Mouse (Mus musculus) kidney, embryonic 14.5 days (tissue): ENCODE measurements around the gene Tmem185b. TPM values are rescaled to one million over a fixed set of nuclear protein-coding genes. Genes with fewer than 3 reads are reported as not detected.

Experiments
- ATAC-seq: fragments of 200-750 bp; cut with Nextera tagmentation; 2 replicates; pipeline ENCODE4 v1.8.0; 2017; ENCODE audit warnings: moderate number of reproducible peaks, mild to moderate bottlenecking, moderate TSS enrichment, moderate library complexity; ENCODE audit not compliant: low FRiP score, low TSS enrichment
- H3K27ac ChIP-seq: fragments of 300-500 bp; sonication (generic); 2 replicates; pipeline ENCODE4 v1.5.1; 2014; ENCODE audit warnings: low read depth, mild to moderate bottlenecking, low read length, moderate library complexity, mixed read lengths
- H3K27me3 ChIP-seq: fragments of 300-500 bp; sonication (generic); 2 replicates; pipeline ENCODE4 v1.6.1; 2014; ENCODE audit warnings: mild to moderate bottlenecking, low read length; ENCODE audit not compliant: control insufficient read depth, insufficient read depth
- H3K36me3 ChIP-seq: fragments of 300-500 bp; sonication (generic); 2 replicates; pipeline ENCODE4 v1.6.1; 2014; ENCODE audit warnings: low read length, mixed read lengths; ENCODE audit not compliant: control insufficient read depth, insufficient read depth
- H3K4me1 ChIP-seq: fragments of 300-500 bp; sonication (generic); 2 replicates; pipeline ENCODE4 v1.6.1; 2014; ENCODE audit warnings: low read length, mixed read lengths; ENCODE audit not compliant: control insufficient read depth, insufficient read depth
- H3K4me2 ChIP-seq: fragments of 300-500 bp; sonication (generic); replicated peaks from 2 replicates; pipeline ENCODE4 v1.6.1; 2014; ENCODE audit warnings: low read depth, mild to moderate bottlenecking, low read length
- H3K4me3 ChIP-seq: fragments of 300-500 bp; sonication (generic); 2 replicates; pipeline ENCODE4 v1.5.1; 2014; ENCODE audit warnings: mild to moderate bottlenecking, low read length
- H3K9ac ChIP-seq: fragments of 300-500 bp; sonication (generic); 2 replicates; pipeline ENCODE4 v1.6.1; 2014; ENCODE audit warnings: low read depth, mild to moderate bottlenecking, low read length, moderate library complexity
- H3K9me3 ChIP-seq: fragments of 300-500 bp; sonication (generic); 2 replicates; pipeline ENCODE4 v1.6.1; 2016; ENCODE audit warnings: low read length; ENCODE audit not compliant: control insufficient read depth
- WGBS: fragments of 180-500 bp; shearing (Covaris S2); extraction: QIAGEN DNeasy Blood & Tissue Kit; methylation state at CpG from one replicate; pipeline ENCODE4 v1.1.7; 2014; 5-methylcytosine and 5-hydroxymethylcytosine counted together
- polyA plus RNA-seq: library from polyadenylated mRNA; unstranded; fragments of >200 nt; fragmentation: Nextera tagmentation; extraction: Ambion mirVana; gene quantifications from 2 replicates; pipeline ENCODE4 v1.2.1, GENCODE M21; 2014

Tmem185b gene
- polyA plus RNA-seq, 1 experiment from 2014 or later = 28.4 TPM

DNA sequence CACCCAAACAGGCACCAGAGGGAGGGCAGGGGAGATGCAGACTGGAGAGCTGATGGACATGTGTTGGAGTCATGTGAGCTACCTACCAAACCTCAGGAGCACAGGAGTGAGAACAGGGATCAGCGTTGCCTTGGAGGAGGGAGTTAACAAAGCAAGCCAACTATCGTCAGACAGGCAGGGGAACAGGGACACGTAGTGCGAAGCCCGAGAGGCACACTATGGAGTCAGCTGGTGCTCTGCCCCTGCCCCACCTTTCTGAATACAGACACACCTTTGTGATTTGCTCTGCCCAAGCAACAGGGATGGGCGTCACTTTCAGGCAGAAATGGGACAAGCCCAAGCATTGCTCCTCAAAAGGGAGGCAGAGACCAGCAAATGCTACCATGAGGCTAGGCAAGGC is 11.7 kb downstream of the Tmem185b start:
- Histone ChIP-seq H3K27me3 (no peaks in the 10 kb centered on the region), H3K9ac (no peak overlapping the region), H3K4me3 (no peak overlapping the region), H3K27ac (no peak overlapping the region), H3K36me3 (no peaks in the 10 kb centered on the region), H3K9me3 (no peaks in the 10 kb centered on the region), H3K4me2 (no peak overlapping the region), H3K4me1 (no peaks in the 10 kb centered on the region)
- ATAC-seq = no peak
- 84% methylated on average over 6 of the region's 6 CpGs for WGBS

GRCm38 (mm10) chr1:119539252-119539651 is 13.3 kb downstream of the Tmem185b start:
- H3K9me3 ChIP-seq = no peaks in the 10 kb centered on the region
- no peak overlapping the region for H3K4me2 ChIP-seq
- 64% methylated on average over 2 of the region's 2 CpGs for WGBS
- H3K4me1 ChIP-seq = no peaks in the 10 kb centered on the region
- no peak overlapping the region for H3K4me3 ChIP-seq
- H3K27ac ChIP-seq = no peak overlapping the region
- H3K36me3 ChIP-seq = no peaks in the 10 kb centered on the region
- ATAC-seq = no peak
- no peak overlapping the region for H3K9ac ChIP-seq
- H3K27me3 ChIP-seq = no peaks in the 10 kb centered on the region

DNA sequence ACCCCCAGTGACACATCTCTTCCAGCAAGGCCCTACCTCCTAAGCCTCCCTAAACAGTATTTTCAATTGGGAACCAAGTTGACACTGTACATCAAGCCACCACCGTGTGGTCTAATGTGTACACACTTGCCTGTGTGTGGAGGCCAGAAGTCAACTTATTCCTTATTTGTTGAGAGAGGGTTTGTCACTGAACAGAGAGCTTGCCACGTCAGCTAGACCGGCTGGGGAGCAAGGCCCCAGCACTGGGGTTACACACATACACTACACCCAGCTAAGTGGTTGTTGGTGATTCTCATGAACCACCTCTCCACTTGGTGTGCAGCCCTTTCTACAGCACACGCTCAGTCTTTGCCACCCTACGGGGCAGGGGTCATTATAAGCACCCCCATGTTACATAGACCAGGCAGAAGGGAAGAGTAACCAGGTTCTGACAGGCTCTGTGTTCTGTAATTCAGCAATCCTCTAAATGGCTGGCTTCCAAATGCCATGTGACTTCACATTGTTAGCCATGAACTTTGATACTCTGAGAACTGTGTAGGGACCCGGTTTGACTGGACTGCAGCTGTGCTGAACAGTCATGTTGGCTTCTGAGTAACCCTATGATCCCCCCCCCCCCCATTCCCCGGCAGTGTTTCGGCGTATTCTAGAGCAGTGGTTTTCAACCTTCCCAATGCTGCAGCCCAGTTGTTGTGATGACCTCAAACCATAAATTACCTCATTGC is 15.0 kb downstream of the Tmem185b start:
- no peaks in the 10 kb centered on the region for H3K27me3 ChIP-seq
- peaks cover 6% of the 10 kb centered on the region; the same call in 1 of the 2 replicates for H3K36me3 ChIP-seq
- H3K4me3 ChIP-seq = no peak overlapping the region
- no peak overlapping the region for H3K9ac ChIP-seq
- WGBS = 60% methylated on average over 9 of the region's 9 CpGs
- no peak overlapping the region for H3K4me2 ChIP-seq
- H3K4me1 ChIP-seq = no peaks in the 10 kb centered on the region
- no peak overlapping the region for H3K27ac ChIP-seq
- H3K9me3 ChIP-seq = no peaks in the 10 kb centered on the region
- peak; percentile 46; the same call in 1 of the 2 replicates for ATAC-seq

- Histone ChIP-seq H3K4me1 (no peaks in the 10 kb centered on the region), H3K36me3 (peaks cover 8% of the 10 kb centered on the region; the same call in 1 of the 2 replicates), H3K9ac (no peak overlapping the region), H3K27me3 (no peaks in the 10 kb centered on the region), H3K4me3 (no peak overlapping the region), H3K27ac (no peak overlapping the region), H3K4me2 (no peak overlapping the region), H3K9me3 (no peaks in the 10 kb centered on the region)
- 63% methylated on average over 2 of the region's 3 CpGs for WGBS
- ATAC-seq = no peak
Observed at GRCm38 (mm10) chr1:119541570-119541969, 15.6 kb downstream of the Tmem185b start.

- no peaks in the 10 kb centered on the region for H3K4me1 ChIP-seq
- H3K9me3 ChIP-seq = no peaks in the 10 kb centered on the region
- H3K27ac ChIP-seq = no peak overlapping the region
- ATAC-seq = no peak
- H3K9ac ChIP-seq = no peak overlapping the region
- no peak overlapping the region for H3K4me3 ChIP-seq
- H3K4me2 ChIP-seq = no peak overlapping the region
- WGBS = 89% methylated on average over 6 of the region's 6 CpGs
- no peaks in the 10 kb centered on the region for H3K27me3 ChIP-seq
- peaks cover 24% of the 10 kb centered on the region; the same call in 1 of the 2 replicates for H3K36me3 ChIP-seq
Observed at GRCm38 (mm10) chr1:119543316-119543715, 17.4 kb downstream of the Tmem185b start.

DNA sequence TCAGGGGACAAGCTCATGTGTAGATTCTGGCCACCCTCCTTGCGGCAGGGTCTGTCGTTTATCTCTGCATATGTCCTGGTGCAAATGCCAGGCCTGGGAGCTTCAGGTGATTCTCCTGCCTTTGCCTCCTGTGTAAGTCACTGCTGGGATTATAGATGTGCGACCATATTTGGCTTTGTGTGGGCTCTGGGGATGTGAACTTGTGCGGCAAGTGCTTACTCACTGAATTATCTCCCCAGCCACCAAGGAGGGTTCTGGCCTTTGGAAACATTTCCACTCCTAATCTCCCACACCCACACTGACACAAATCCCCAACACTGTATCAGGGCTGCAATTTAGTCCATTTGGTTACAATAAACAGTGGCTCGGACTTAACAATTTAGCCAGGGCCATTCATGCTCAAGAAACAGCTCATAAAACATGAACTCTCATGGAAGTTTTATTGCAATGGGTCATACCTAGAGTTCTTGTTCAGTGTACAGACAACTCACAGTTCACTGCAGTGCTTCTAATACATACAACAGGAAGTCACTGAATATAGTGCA is 18.7 kb downstream of the Tmem185b start:
- Histone ChIP-seq H3K27ac (no peak overlapping the region), H3K27me3 (no peaks in the 10 kb centered on the region), H3K4me1 (no peaks in the 10 kb centered on the region), H3K36me3 (peaks cover 25% of the 10 kb centered on the region; the same call in 1 of the 2 replicates), H3K9ac (no peak overlapping the region), H3K9me3 (no peaks in the 10 kb centered on the region), H3K4me3 (no peak overlapping the region), H3K4me2 (no peak overlapping the region)
- ATAC-seq = no peak
- 61% methylated on average over 5 of the region's 5 CpGs for WGBS

GRCm38 (mm10) chr1:119545164-119545563 is 19.2 kb downstream of the Tmem185b start:
- Histone ChIP-seq H3K9me3 (no peaks in the 10 kb centered on the region), H3K9ac (no peak overlapping the region), H3K4me3 (no peak overlapping the region), H3K4me2 (no peak overlapping the region), H3K4me1 (no peaks in the 10 kb centered on the region), H3K27ac (no peak overlapping the region), H3K27me3 (no peaks in the 10 kb centered on the region), H3K36me3 (peaks cover 30% of the 10 kb centered on the region; the same call in 1 of the 2 replicates)
- no peak for ATAC-seq
- WGBS = 64% methylated on average over 2 of the region's 2 CpGs

DNA sequence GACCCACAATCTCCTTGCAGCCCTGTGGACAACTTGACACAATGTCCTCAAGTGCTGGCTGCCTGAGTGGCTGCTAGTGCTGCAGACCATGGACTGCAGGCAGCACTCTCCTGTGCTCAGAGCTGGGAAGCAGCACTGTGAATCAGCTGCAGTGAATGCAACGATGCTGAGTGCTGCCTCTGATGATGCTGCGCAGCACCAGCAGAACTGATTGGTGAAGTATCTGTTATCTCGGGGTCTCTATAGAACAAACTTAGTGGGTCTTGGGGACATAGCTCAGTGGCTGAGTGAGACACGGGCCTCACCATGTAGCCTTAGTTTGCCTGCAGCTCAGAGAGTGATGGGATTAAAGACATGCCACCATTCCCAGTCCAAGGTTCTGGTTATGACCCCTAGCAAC is 19.7 kb downstream of the Tmem185b start:
- Histone ChIP-seq H3K4me1 (no peaks in the 10 kb centered on the region), H3K9ac (no peak overlapping the region), H3K4me2 (no peak overlapping the region), H3K27me3 (no peaks in the 10 kb centered on the region), H3K27ac (no peak overlapping the region), H3K9me3 (no peaks in the 10 kb centered on the region), H3K36me3 (peaks cover 32% of the 10 kb centered on the region; the same call in 1 of the 2 replicates), H3K4me3 (no peak overlapping the region)
- 91% methylated on average over 4 of the region's 4 CpGs for WGBS
- ATAC-seq = no peak

DNA sequence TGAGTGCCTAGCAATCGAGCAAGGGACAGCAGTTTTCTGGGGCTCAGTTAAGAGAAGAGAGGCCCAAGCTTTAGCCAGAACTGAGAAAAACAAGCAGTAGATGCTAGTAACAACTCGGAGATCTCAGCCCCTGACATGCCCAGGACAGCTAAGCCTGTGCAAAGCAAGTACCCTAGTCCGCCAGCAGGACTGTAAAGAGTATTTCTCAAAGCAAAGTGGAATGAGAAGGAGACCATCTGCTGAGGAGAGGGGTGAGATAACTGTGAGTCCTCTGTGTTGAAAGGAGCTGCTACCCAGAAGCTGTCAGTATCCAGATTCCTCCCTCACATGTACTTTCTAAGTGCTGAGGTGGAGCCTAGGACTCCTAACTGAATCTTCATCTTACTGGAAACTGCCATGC is 20.5 kb downstream of the Tmem185b start:
- Histone ChIP-seq H3K9me3 (no peaks in the 10 kb centered on the region), H3K9ac (no peak overlapping the region), H3K4me1 (no peaks in the 10 kb centered on the region), H3K4me3 (no peak overlapping the region), H3K27ac (no peak overlapping the region), H3K27me3 (no peaks in the 10 kb centered on the region), H3K4me2 (no peak overlapping the region), H3K36me3 (peaks cover 35% of the 10 kb centered on the region; the same call in 1 of the 2 replicates)
- WGBS = 92% methylated on average over 3 of the region's 3 CpGs
- ATAC-seq = no peak
